Mouse (Mus musculus): ENCODE data around the gene Mmp23. TPM values are rescaled to one million over a fixed set of nuclear protein-coding genes. Genes with fewer than 3 reads are reported as not detected.
"Not testable (repeated sequence)": the region's sequence is repeated elsewhere in the genome, so short reads cannot be mapped to it uniquely, and the experiment has no call there.

The Mmp23 gene
- polyA plus RNA-seq, 1 experiment from 2014 or later, result 12.2 TPM

DNA sequence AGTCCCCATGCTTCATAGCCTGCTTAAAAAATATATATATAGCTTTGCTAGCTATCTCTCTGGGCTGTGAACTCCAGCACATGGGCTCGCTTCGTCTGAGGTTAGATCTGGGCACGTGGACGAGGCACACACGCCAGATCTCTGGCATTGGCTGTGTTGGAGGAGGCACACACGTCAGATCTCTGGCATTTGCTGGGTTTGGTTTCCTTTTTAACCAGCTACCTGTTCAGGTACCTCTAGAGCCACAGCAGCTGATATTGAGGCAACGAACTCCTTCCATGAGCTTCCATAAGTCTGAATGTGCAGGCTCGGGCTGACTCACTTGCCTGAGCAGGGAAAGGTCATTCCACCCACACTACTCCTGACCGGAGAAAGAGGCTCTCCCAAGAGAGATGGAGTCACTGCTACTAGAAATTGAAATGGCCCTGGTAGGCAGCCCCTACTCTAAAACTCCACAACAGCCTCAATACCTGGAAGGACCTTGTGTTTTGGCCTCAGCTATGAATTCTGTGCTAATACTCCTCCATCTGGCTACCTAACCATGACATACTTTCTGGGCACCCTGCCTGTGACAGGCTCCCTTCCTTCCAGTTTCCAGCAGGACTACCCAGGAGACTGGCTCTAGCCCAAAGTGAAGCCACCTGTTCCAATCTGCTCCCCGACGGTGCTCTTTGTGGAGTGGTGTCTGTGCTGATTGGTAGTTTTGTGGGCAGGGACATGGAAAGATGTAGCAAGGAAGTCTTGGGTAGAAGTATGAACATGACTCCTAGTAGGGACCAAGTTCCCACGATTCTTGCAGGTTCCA lies 37.6 kb upstream of the Mmp23 start:
- WGBS, result 83% methylated on average over 12 of the region's 12 CpGs
- peaks cover 5% of the 10 kb centered on the region; the same call in 1 of the 2 replicates for H3K4me1 ChIP-seq (ENCODE audit: control insufficient read depth, insufficient read depth, low read length)
- peaks cover 7% of the 10 kb centered on the region; the same call in 1 of the 2 replicates for H3K27me3 ChIP-seq (ENCODE audit: control insufficient read depth, insufficient read depth, low read length)
- no peak overlapping the region for H3K4me2 ChIP-seq (ENCODE audit: low read depth, severe bottlenecking)
- no peak overlapping the region for H3K9ac ChIP-seq (ENCODE audit: low read length)
- H3K27ac ChIP-seq (replicated peaks; ENCODE audit: low read depth, low read length), result no peak overlapping the region
- H3K36me3 ChIP-seq (ENCODE audit: control insufficient read depth, insufficient read depth, low read length), result no peaks in the 10 kb centered on the region
- no peak overlapping the region for H3K4me3 ChIP-seq (ENCODE audit: low read depth, low read length)
- H3K9me3 ChIP-seq (ENCODE audit: control insufficient read depth, low read length), result no peaks in the 10 kb centered on the region
- DNase-seq (ENCODE audit: low spot score) (no peak), ATAC-seq (ENCODE audit: insufficient number of reproducible peaks, low FRiP score, low TSS enrichment, low read depth) (no peak)

DNA sequence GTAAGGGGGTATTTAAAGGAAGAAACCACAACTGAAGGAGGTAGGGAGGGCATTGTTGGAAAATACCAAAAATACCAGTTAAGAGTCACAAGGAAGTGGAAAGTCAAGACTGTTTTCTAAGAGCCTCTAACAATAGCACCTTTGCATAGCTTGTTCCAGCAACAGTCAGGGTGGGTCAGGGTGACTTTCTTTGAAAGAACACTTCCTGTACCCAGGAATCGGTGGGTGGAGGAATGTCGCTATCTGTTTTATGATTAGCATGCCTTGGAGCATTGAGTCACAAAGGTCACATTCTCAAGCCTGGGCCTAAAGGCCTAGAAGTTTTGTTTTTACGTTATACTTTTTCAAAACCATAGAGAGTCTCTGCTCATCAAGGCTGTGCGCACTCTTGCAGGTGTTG lies 34.6 kb upstream of the Mmp23 start:
- not testable (repeated sequence) for H3K4me3 ChIP-seq (ENCODE audit: low read depth, low read length); H3K4me2 ChIP-seq (ENCODE audit: low read depth, severe bottlenecking); ATAC-seq (ENCODE audit: insufficient number of reproducible peaks, low FRiP score, low TSS enrichment, low read depth); H3K9ac ChIP-seq (ENCODE audit: low read length); DNase-seq (ENCODE audit: low spot score); H3K27me3 ChIP-seq (ENCODE audit: control insufficient read depth, insufficient read depth, low read length); H3K27ac ChIP-seq (replicated peaks; ENCODE audit: low read depth, low read length); H3K9me3 ChIP-seq (ENCODE audit: control insufficient read depth, low read length); H3K36me3 ChIP-seq (ENCODE audit: control insufficient read depth, insufficient read depth, low read length); H3K4me1 ChIP-seq (ENCODE audit: control insufficient read depth, insufficient read depth, low read length)
- WGBS, result 83% methylated on average over 4 of the region's 4 CpGs

DNA sequence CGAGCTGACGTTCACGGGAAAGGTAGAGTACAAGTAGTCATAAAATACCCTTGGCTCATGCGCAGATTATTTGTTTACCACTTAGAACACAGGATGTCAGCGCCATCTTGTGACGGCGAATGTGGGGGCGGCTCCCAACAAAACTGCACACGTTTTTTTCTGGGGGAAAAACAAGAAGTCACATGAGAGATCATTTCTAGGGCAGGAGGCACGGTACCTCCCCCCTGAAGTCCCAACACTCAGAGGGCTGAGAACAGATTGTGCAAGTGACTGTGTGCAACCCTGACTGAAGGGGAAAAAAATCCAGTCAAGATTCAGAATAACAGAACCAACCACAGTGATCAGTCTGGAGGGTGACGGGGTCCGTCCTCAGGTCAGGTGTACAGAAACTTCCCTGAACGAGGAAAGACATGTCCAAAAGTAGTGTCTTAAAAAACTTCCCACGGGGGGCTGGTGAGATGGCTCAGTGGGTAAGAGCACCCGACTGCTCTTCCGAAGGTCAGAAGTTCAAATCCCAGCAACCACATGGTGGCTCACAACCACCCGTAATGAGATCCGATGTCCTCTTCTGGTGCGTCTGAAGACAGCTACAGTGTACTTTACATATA lies 30.6 kb upstream of the Mmp23 start:
- not testable (repeated sequence) for H3K4me2 ChIP-seq (ENCODE audit: low read depth, severe bottlenecking); ATAC-seq (ENCODE audit: insufficient number of reproducible peaks, low FRiP score, low TSS enrichment, low read depth); H3K9ac ChIP-seq (ENCODE audit: low read length); DNase-seq (ENCODE audit: low spot score); H3K4me1 ChIP-seq (ENCODE audit: control insufficient read depth, insufficient read depth, low read length); H3K36me3 ChIP-seq (ENCODE audit: control insufficient read depth, insufficient read depth, low read length); H3K27ac ChIP-seq (replicated peaks; ENCODE audit: low read depth, low read length); H3K4me3 ChIP-seq (ENCODE audit: low read depth, low read length); H3K9me3 ChIP-seq (ENCODE audit: control insufficient read depth, low read length); H3K27me3 ChIP-seq (ENCODE audit: control insufficient read depth, insufficient read depth, low read length)
- 87% methylated on average over 16 of the region's 19 CpGs for WGBS

DNA sequence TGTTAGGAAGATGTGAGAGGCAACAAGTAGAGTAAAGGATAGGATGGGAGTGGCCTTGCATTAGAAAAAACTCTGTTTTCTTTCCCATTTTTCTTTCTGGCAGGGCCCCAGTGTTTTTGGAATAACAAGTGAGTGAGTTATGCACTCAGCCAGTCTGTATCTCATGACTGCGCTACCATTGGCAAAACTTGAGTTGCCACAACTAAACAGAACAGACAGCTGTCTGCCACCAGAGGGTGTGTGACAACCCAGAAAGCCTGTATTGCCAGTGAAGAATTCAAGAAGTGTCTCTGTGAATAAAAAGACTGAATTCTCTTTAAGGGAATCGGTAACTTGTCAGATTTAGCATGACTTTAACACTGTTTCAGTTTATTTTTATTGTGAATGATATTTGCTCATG lies 22.8 kb upstream of the Mmp23 start:
- no peaks in the 10 kb centered on the region for H3K27me3 ChIP-seq (ENCODE audit: control insufficient read depth, insufficient read depth, low read length)
- H3K36me3 ChIP-seq (ENCODE audit: control insufficient read depth, insufficient read depth, low read length), result no peaks in the 10 kb centered on the region

DNA sequence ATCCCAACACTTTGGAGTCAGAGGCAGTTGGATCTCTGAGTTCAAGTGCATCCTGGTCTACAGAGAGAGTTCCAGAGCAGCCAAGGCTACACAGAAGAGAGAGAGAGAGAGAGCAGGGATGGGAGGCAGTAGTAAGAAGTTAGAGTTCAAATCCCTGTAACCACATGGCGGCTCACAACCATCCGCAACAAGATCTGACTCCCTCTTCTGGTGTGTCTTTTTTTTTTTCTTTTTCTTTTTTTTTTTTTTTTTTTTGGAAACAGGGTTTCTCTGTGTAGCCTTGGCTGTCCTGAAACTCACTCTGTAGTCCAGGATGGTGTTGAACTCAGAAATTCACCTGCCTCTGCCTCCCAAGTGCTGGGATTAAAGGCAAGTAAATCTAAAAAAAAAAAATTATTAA lies 18.9 kb upstream of the Mmp23 start:
- Histone ChIP-seq H3K9ac (ENCODE audit: low read length) (no peak overlapping the region), H3K36me3 (ENCODE audit: control insufficient read depth, insufficient read depth, low read length) (no peaks in the 10 kb centered on the region), H3K9me3 (ENCODE audit: control insufficient read depth, low read length) (no peaks in the 10 kb centered on the region), H3K4me1 (ENCODE audit: control insufficient read depth, insufficient read depth, low read length) (peaks cover 5% of the 10 kb centered on the region; the same call in 1 of the 2 replicates), H3K27me3 (ENCODE audit: control insufficient read depth, insufficient read depth, low read length) (no peaks in the 10 kb centered on the region), H3K4me3 (ENCODE audit: low read depth, low read length) (no peak overlapping the region), H3K4me2 (ENCODE audit: low read depth, severe bottlenecking) (no peak overlapping the region), H3K27ac (replicated peaks; ENCODE audit: low read depth, low read length) (no peak overlapping the region)
- ATAC-seq (ENCODE audit: insufficient number of reproducible peaks, low FRiP score, low TSS enrichment, low read depth) (no peak), DNase-seq (ENCODE audit: low spot score) (no peak)
- WGBS, result 66% methylated on average over 2 of the region's 2 CpGs

More for the DNA sequence above, 22.8 kb upstream of the Mmp23 start:
- no peaks in the 10 kb centered on the region for H3K4me1 ChIP-seq (ENCODE audit: control insufficient read depth, insufficient read depth, low read length)
- 93% methylated on average over 2 of the region's 2 CpGs for WGBS
- no peak overlapping the region for H3K27ac ChIP-seq (replicated peaks; ENCODE audit: low read depth, low read length)
- DNase-seq (ENCODE audit: low spot score), result no peak
- no peak overlapping the region for H3K4me3 ChIP-seq (ENCODE audit: low read depth, low read length)
- no peak overlapping the region for H3K4me2 ChIP-seq (ENCODE audit: low read depth, severe bottlenecking)
- H3K9ac ChIP-seq (ENCODE audit: low read length), result no peak overlapping the region
- no peaks in the 10 kb centered on the region for H3K9me3 ChIP-seq (ENCODE audit: control insufficient read depth, low read length)
- ATAC-seq (ENCODE audit: insufficient number of reproducible peaks, low FRiP score, low TSS enrichment, low read depth), result no peak

DNA sequence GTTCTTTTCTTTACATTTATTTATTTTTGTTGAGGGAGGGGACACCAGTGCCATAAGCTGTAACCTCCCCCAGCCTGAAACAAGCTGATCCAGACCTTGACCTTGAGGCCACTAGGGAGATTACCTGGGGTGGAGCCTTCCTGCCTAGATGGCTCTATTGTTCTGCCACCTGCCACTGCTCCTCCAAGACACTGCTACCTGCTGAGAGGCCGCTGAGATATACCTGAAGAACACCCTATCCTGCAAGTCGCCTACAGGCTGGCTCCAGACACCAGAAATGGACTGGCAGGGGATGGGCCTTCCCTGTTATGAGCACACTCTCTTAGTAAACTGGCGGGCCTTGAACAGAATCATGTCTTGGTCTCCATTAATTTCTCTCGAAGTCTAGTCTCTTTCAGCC lies 17.1 kb upstream of the Mmp23 start:
- H3K9ac ChIP-seq (ENCODE audit: low read length); H3K4me3 ChIP-seq (ENCODE audit: low read depth, low read length); H3K36me3 ChIP-seq (ENCODE audit: control insufficient read depth, insufficient read depth, low read length); H3K27me3 ChIP-seq (ENCODE audit: control insufficient read depth, insufficient read depth, low read length); ATAC-seq (ENCODE audit: insufficient number of reproducible peaks, low FRiP score, low TSS enrichment, low read depth); H3K9me3 ChIP-seq (ENCODE audit: control insufficient read depth, low read length); DNase-seq (ENCODE audit: low spot score); H3K4me1 ChIP-seq (ENCODE audit: control insufficient read depth, insufficient read depth, low read length); H3K4me2 ChIP-seq (ENCODE audit: low read depth, severe bottlenecking); H3K27ac ChIP-seq (replicated peaks; ENCODE audit: low read depth, low read length): not testable (repeated sequence)
- WGBS, result 62% methylated on average over 4 of the region's 4 CpGs

DNA sequence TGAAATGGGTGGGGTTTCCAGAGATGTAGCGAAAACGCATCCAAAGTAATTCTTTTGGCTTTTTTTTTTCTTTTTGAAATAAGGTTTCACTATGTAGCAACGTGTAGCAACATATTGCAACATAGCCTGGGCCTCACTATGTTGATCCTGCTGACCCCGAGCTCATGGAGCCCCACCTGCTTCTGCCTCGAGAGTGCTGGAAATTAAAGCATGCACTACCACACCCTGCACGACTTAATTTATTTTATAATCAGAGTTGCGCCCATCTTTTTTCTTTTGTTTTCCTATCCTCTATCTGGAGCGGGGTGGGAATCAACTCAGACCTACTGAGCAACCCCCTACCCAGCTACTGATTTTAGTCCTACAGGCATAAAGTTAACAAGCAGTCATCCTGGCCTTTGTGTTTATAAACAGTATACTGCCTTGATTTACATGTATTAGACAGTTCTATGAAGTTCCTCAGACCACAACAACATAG lies 16.5 kb upstream of the Mmp23 start:
- DNase-seq (ENCODE audit: low spot score) (no peak), ATAC-seq (ENCODE audit: insufficient number of reproducible peaks, low FRiP score, low TSS enrichment, low read depth) (peak; percentile 9; the same call in 1 of the 2 replicates)
- Histone ChIP-seq H3K9ac (ENCODE audit: low read length) (no peak overlapping the region), H3K4me1 (ENCODE audit: control insufficient read depth, insufficient read depth, low read length) (peaks cover 5% of the 10 kb centered on the region; the same call in 1 of the 2 replicates), H3K4me2 (ENCODE audit: low read depth, severe bottlenecking) (peak overlapping the region; percentile 92), H3K27me3 (ENCODE audit: control insufficient read depth, insufficient read depth, low read length) (no peaks in the 10 kb centered on the region), H3K27ac (replicated peaks; ENCODE audit: low read depth, low read length) (no peak overlapping the region), H3K36me3 (ENCODE audit: control insufficient read depth, insufficient read depth, low read length) (no peaks in the 10 kb centered on the region), H3K4me3 (ENCODE audit: low read depth, low read length) (peak overlapping the region; percentile 80), H3K9me3 (ENCODE audit: control insufficient read depth, low read length) (no peaks in the 10 kb centered on the region)
- 2% methylated on average over 8 of the region's 8 CpGs for WGBS

DNA sequence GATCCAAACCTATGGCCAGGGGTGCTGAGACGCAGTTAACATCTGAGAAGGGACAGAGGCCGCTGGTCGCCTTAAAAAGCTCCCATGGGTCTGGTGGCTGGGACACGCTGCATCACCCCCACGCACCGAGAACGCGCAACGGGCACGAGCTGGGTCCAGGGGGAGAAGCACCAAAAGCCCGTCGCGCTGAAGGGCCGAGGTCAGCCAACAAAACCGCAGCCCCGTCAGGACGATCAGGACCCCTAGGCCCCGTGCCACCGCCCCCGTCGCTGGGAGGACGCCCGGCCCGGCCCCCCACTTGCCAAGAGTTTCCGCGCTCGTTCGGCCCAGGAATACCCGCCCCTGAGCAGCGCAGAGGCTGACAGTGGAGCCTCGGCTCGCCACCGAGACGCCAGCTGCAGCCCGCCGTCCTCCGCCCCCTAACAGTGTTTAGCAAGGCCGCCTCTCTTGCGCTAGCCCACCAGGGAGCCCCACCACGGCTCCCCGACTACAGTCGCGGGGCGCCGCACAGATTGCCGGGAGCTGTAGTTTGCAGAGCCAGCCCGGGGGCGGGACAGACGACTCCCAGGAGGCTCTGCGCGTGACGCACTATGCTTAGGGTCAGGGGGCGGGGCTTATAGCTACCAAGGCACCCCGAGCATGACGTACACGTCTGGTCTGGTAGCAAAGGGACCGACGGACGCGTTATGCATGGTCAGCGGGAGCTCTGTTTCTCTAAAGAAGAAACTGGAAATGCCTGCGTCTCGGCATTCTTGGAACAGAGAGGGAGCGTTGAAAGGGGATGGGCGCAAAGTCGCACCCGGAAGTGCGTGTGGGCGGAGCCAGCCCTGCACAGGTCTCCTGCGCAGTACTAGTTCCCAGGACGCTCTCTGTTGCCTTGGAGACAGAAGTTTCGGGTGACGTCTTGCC lies 15.8 kb upstream of the Mmp23 start, which contains the start of gene Mib2:
Gene Mib2 (minus strand): TSS at position 510 of the 909 bp plus-strand sequence.
- H3K9ac ChIP-seq (ENCODE audit: low read length), result peak within 1 kb of the TSS; percentile 78
- under 1% methylated on average over 73 of the region's 73 CpGs for WGBS
- H3K27ac ChIP-seq (replicated peaks; ENCODE audit: low read depth, low read length), result no peak within 1 kb of the TSS
- DNase-seq (ENCODE audit: low spot score) (peak; percentile 98), ATAC-seq (ENCODE audit: insufficient number of reproducible peaks, low FRiP score, low TSS enrichment, low read depth) (peak; percentile 97)
- peak within 1 kb of the TSS; percentile 80 for H3K4me3 ChIP-seq (ENCODE audit: low read depth, low read length)
- H3K36me3 ChIP-seq (ENCODE audit: control insufficient read depth, insufficient read depth, low read length), result no peaks in the 10 kb centered on the region
- no peaks in the 10 kb centered on the region for H3K27me3 ChIP-seq (ENCODE audit: control insufficient read depth, insufficient read depth, low read length)
- no peaks in the 10 kb centered on the region for H3K9me3 ChIP-seq (ENCODE audit: control insufficient read depth, low read length)
- H3K4me2 ChIP-seq (ENCODE audit: low read depth, severe bottlenecking), result peak within 1 kb of the TSS; percentile 92
- H3K4me1 ChIP-seq (ENCODE audit: control insufficient read depth, insufficient read depth, low read length), result peaks cover 5% of the 10 kb centered on the region; the same call in 1 of the 2 replicates

Data from limb, embryonic 11.5 days (tissue).